Mouse (Mus musculus) myocyte (in vitro differentiated cells): ENCODE results near the gene Gucd1. TPM values are rescaled to one million over a fixed set of nuclear protein-coding genes. Genes with fewer than 3 reads are reported as not detected.

Experiments
- H3K27me3 ChIP-seq: one replicate; pipeline ENCODE4 v1.6.1; 2011; ENCODE audit not compliant: control insufficient read depth, insufficient read depth, insufficient read length
- H3K36me3 ChIP-seq: one replicate; pipeline ENCODE4 v1.6.1; 2011; ENCODE audit not compliant: control insufficient read depth, insufficient read depth
- H3K4me2 ChIP-seq: one replicate; pipeline ENCODE4 v1.6.1; 2011; ENCODE audit warnings: low read depth, control low read depth
- H3K4me3 ChIP-seq: one replicate; pipeline ENCODE4 v1.5.1; 2011; ENCODE audit warnings: mild to moderate bottlenecking, control low read depth, moderate library complexity
- H3K79me2 ChIP-seq: one replicate; pipeline ENCODE4 v1.6.1; 2011; ENCODE audit not compliant: control insufficient read depth, insufficient read depth
- H3ac ChIP-seq: one replicate; pipeline ENCODE4 v1.6.1; 2011; ENCODE audit not compliant: control insufficient read depth, insufficient read length
- CEBPB ChIP-seq: IDR thresholded peaks from 2 replicates; pipeline ENCODE4 v1.6.1; 2011; ENCODE audit warnings: mild to moderate bottlenecking, moderate library complexity; ENCODE audit not compliant: poor library complexity, insufficient read depth, severe bottlenecking
- E2F4 ChIP-seq: IDR thresholded peaks from one replicate; pipeline ENCODE4 v1.6.1; 2011; ENCODE audit warnings: mild to moderate bottlenecking, control low read depth, moderate library complexity; ENCODE audit not compliant: insufficient read depth
- MAX ChIP-seq: IDR thresholded peaks from one replicate; pipeline ENCODE4 v1.6.1; 2011; ENCODE audit warnings: low read depth, mild to moderate bottlenecking, control low read depth
- MYOD1 ChIP-seq, 3 experiments: IDR thresholded peaks; one replicate each; pipeline ENCODE4 v1.6.1; 2011; ENCODE audit warnings: control low read depth in 2 of 3, low read depth in 2 of 3, mild to moderate bottlenecking in 2 of 3, moderate library complexity in 1 of 3; ENCODE audit not compliant: insufficient read length in 2 of 3, control insufficient read depth in 1 of 3
- MYOG ChIP-seq, 3 experiments: IDR thresholded peaks; one replicate each; pipeline ENCODE4 v1.6.1; 2011; ENCODE audit warnings: control low read depth in 2 of 3, low read depth in 2 of 3, mild to moderate bottlenecking in 2 of 3; ENCODE audit not compliant: insufficient read length in 2 of 3, control insufficient read depth in 1 of 3, insufficient read depth in 1 of 3
- POLR2A ChIP-seq: IDR thresholded peaks from one replicate; pipeline ENCODE4 v1.6.1; 2011; ENCODE audit warnings: low read depth, mild to moderate bottlenecking, control low read depth, moderate library complexity; ENCODE audit not compliant: insufficient read length
- POLR2AphosphoS2 ChIP-seq: IDR thresholded peaks from one replicate; pipeline ENCODE4 v1.6.1; 2011; ENCODE audit warnings: low read depth, control low read depth; ENCODE audit not compliant: insufficient read length
- REST ChIP-seq: IDR thresholded peaks from one replicate; pipeline ENCODE4 v1.6.1; 2011; ENCODE audit warnings: mild to moderate bottlenecking, control low read depth, moderate library complexity; ENCODE audit not compliant: insufficient read depth, insufficient read length
- SRF ChIP-seq: IDR thresholded peaks from one replicate; pipeline ENCODE4 v1.6.1; 2011; ENCODE audit warnings: low read depth; ENCODE audit not compliant: control insufficient read depth, insufficient read length
- TCF12 ChIP-seq: IDR thresholded peaks from one replicate; pipeline ENCODE4 v1.6.1; 2011; ENCODE audit warnings: mild to moderate bottlenecking, control low read depth; ENCODE audit not compliant: poor library complexity, insufficient read depth, severe bottlenecking
- TCF3 ChIP-seq: IDR thresholded peaks from one replicate; pipeline ENCODE4 v1.6.1; 2011; ENCODE audit warnings: low read depth, control low read depth; ENCODE audit not compliant: insufficient read length
- USF1 ChIP-seq: IDR thresholded peaks from one replicate; pipeline ENCODE4 v1.6.1; 2011; ENCODE audit warnings: low read depth, mild to moderate bottlenecking, control low read depth, moderate library complexity
- polyA plus RNA-seq: library from polyadenylated mRNA; unstranded; fragments of >200 nt; fragmentation: generic; extraction: Trizol; gene quantifications from one replicate; pipeline ENCODE4 v1.2.1, GENCODE M21; 2012; ENCODE audit warnings: missing spikeins

Gene Gucd1
- polyA plus RNA-seq, 1 experiment = 17.5 TPM

GRCm38 (mm10) chr10:75555557-75555956 is 37.8 kb upstream of the Gucd1 start:
- Histone ChIP-seq H3K4me3 (no peak overlapping the region), H3ac (no peak overlapping the region), H3K4me2 (no peak overlapping the region)

GRCm38 (mm10) chr10:75554090-75554489 is 36.3 kb upstream of the Gucd1 start:
- Histone ChIP-seq H3ac (no peak overlapping the region), H3K36me3 (no peaks in the 10 kb centered on the region), H3K4me2 (no peak overlapping the region), H3K79me2 (no peaks in the 10 kb centered on the region), H3K27me3 (no peaks in the 10 kb centered on the region), H3K4me3 (no peak overlapping the region)
- TF ChIP-seq MAX (no peak), USF1 (no peak), MYOD1 (IDR thresholded peaks at IDR 0.05; ENCODE audit: control insufficient read depth in 1 of 3, insufficient read length in 2 of 3, low read depth in 2 of 3) (no peak)

More at GRCm38 (mm10) chr10:75555557-75555956, 37.8 kb upstream of the Gucd1 start:
- no peaks in the 10 kb centered on the region for H3K36me3 ChIP-seq
- no peak for TF ChIP-seq SRF
- TF ChIP-seq CEBPB = no peak
- no peak for TF ChIP-seq MYOD1 (IDR thresholded peaks at IDR 0.05; ENCODE audit: control insufficient read depth in 1 of 3, insufficient read length in 2 of 3, low read depth in 2 of 3)
- no peak for TF ChIP-seq E2F4
- TF ChIP-seq TCF3 = no peak
- TF ChIP-seq MAX = no peak
- no peak for TF ChIP-seq REST
- no peak for TF ChIP-seq POLR2AphosphoS2
- TF ChIP-seq MYOG (IDR thresholded peaks at IDR 0.05; ENCODE audit: control insufficient read depth in 1 of 3, insufficient read depth in 1 of 3, insufficient read length in 2 of 3, low read depth in 2 of 3) = no peak
- no peak for TF ChIP-seq POLR2A
- no peaks in the 10 kb centered on the region for H3K79me2 ChIP-seq
- H3K27me3 ChIP-seq = no peaks in the 10 kb centered on the region

- Histone ChIP-seq H3ac (no peak overlapping the region), H3K4me3 (no peak overlapping the region), H3K4me2 (no peak overlapping the region), H3K79me2 (no peaks in the 10 kb centered on the region), H3K27me3 (no peaks in the 10 kb centered on the region), H3K36me3 (no peaks in the 10 kb centered on the region)
- TF ChIP-seq TCF12 (no peak), POLR2AphosphoS2 (no peak), MAX (no peak), SRF (no peak), REST (no peak), TCF3 (no peak), MYOG (IDR thresholded peaks at IDR 0.05; ENCODE audit: control insufficient read depth in 1 of 3, insufficient read depth in 1 of 3, insufficient read length in 2 of 3, low read depth in 2 of 3) (no peak), MYOD1 (IDR thresholded peaks at IDR 0.05; ENCODE audit: control insufficient read depth in 1 of 3, insufficient read length in 2 of 3, low read depth in 2 of 3) (no peak), POLR2A (no peak), E2F4 (no peak), USF1 (no peak), CEBPB (no peak)
These were observed 35.1 kb upstream of the Gucd1 start for GRCm38 (mm10) chr10:75552701-75553450.

DNA sequence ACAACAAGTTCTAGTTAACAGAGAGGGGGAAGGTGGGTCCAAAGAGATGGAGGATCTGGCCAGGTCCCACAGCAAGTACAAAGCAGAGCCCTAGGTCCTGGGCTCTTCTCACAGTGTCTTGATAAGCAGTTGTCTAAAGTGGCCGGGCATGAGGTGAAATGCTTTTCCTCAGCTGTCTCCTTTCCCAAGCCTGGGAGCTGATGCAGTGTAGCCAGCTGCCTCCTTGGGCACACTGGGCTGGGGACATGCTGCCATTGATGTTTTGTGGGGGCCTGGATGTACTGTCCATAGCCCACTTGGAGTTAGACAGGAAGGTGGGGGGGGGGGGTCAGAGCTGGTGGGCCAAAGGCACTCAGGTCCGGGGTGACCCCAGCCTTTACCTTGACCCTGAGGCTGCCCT is 34.3 kb upstream of the Gucd1 start:
- TF ChIP-seq POLR2AphosphoS2 (no peak), TCF12 (no peak), TCF3 (no peak), POLR2A (no peak), MYOD1 (IDR thresholded peaks at IDR 0.05; ENCODE audit: control insufficient read depth in 1 of 3, insufficient read length in 2 of 3, low read depth in 2 of 3) (peak in 1 of 3 experiments; percentile 44), MYOG (IDR thresholded peaks at IDR 0.05; ENCODE audit: control insufficient read depth in 1 of 3, insufficient read depth in 1 of 3, insufficient read length in 2 of 3, low read depth in 2 of 3) (peak in 2 of 3 experiments; percentile 21 to 60), CEBPB (no peak)
- Histone ChIP-seq H3K36me3 (no peaks in the 10 kb centered on the region), H3K79me2 (no peaks in the 10 kb centered on the region), H3K27me3 (no peaks in the 10 kb centered on the region), H3K4me2 (no peak overlapping the region), H3ac (no peak overlapping the region), H3K4me3 (no peak overlapping the region)

DNA sequence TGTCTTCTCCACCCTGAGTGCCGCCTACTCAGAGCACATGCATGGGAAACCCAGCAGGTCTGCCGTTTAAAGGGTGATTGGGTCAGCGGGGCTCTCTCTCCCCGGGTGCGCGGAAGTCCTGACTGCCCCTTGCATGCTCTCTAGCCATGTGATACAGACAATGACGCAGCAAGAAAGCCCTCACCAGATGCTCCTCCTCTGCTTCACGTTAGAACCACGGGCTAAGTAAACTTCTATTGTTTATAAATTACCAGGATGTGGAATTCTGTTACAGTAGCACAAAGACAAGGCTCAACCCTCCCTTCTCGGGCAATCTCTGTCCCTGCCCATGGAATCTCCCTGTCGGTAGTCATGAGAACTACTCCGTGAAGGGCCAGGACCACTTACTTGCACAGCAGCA is 33.4 kb upstream of the Gucd1 start:
- Histone ChIP-seq H3ac (no peak overlapping the region), H3K79me2 (no peaks in the 10 kb centered on the region), H3K36me3 (no peaks in the 10 kb centered on the region), H3K4me2 (no peak overlapping the region), H3K27me3 (no peaks in the 10 kb centered on the region), H3K4me3 (no peak overlapping the region)
- no peak for TF ChIP-seq MYOD1 (IDR thresholded peaks at IDR 0.05; ENCODE audit: control insufficient read depth in 1 of 3, insufficient read length in 2 of 3, low read depth in 2 of 3)
- TF ChIP-seq CEBPB = no peak
- TF ChIP-seq USF1 = no peak
- no peak for TF ChIP-seq MAX
- no peak for TF ChIP-seq POLR2AphosphoS2
- TF ChIP-seq POLR2A = no peak
- TF ChIP-seq TCF3 = no peak
- no peak for TF ChIP-seq REST
- no peak for TF ChIP-seq MYOG (IDR thresholded peaks at IDR 0.05; ENCODE audit: control insufficient read depth in 1 of 3, insufficient read depth in 1 of 3, insufficient read length in 2 of 3, low read depth in 2 of 3)
- TF ChIP-seq TCF12 = no peak
- TF ChIP-seq E2F4 = no peak
